Mouse (Mus musculus) liver, postnatal 0 days (tissue): Measurements from ENCODE around the gene Dlg3. TPM values are rescaled to one million over a fixed set of nuclear protein-coding genes. Genes with fewer than 3 reads are reported as not detected.

Source experiments
- ATAC-seq: fragments of 200-750 bp; cut with Nextera tagmentation; 2 replicates; pipeline ENCODE4 v1.8.0; 2017; ENCODE audit warnings: mild to moderate bottlenecking, moderate library complexity
- DNase-seq: peaks from one replicate; pipeline ENCODE4 v3.0.0-alpha.2; 2016
- H3K27ac ChIP-seq: fragments of 300-500 bp; sonication (generic); 2 replicates; pipeline ENCODE4 v1.5.1; 2014; ENCODE audit warnings: antibody characterized with exemption, moderate library complexity, mild to moderate bottlenecking, low read depth
- H3K27me3 ChIP-seq: fragments of 300-500 bp; sonication (generic); 2 replicates; pipeline ENCODE4 v1.6.1; 2014; ENCODE audit warnings: low read length, control low read depth, mixed read lengths; ENCODE audit not compliant: insufficient read depth
- H3K36me3 ChIP-seq: fragments of 300-500 bp; sonication (generic); replicated peaks from 2 replicates; pipeline ENCODE4 v1.6.1; 2014; ENCODE audit warnings: mild to moderate bottlenecking, control low read depth, low read length, moderate library complexity, mixed read lengths; ENCODE audit not compliant: insufficient read depth
- H3K4me1 ChIP-seq: fragments of 300-500 bp; sonication (generic); 2 replicates; pipeline ENCODE4 v1.6.1; 2014; ENCODE audit warnings: antibody characterized with exemption, mild to moderate bottlenecking, control low read depth; ENCODE audit not compliant: insufficient read depth
- H3K4me2 ChIP-seq: fragments of 300-500 bp; sonication (generic); 2 replicates; pipeline ENCODE4 v1.6.1; 2014; ENCODE audit warnings: low read depth, mild to moderate bottlenecking, low read length, moderate library complexity, mixed read lengths
- H3K4me3 ChIP-seq: fragments of 300-500 bp; sonication (generic); 2 replicates; pipeline ENCODE4 v1.5.1; 2014; ENCODE audit warnings: low read depth, low read length
- H3K9ac ChIP-seq: fragments of 300-500 bp; sonication (generic); replicated peaks from 2 replicates; pipeline ENCODE4 v1.6.1; 2014; ENCODE audit warnings: mild to moderate bottlenecking, moderate library complexity
- H3K9me3 ChIP-seq: fragments of 300-500 bp; sonication (generic); 2 replicates; pipeline ENCODE4 v1.6.1; 2016; ENCODE audit warnings: mild to moderate bottlenecking, control low read depth, low read length, mixed read lengths
- CTCF ChIP-seq: sonication (generic); IDR thresholded peaks from 2 replicates; pipeline ENCODE4 v1.5.1; 2016; ENCODE audit warnings: antibody characterized with exemption, low read depth
- EP300 ChIP-seq: IDR thresholded peaks from 2 replicates; pipeline ENCODE4 v1.6.1; 2016; ENCODE audit warnings: antibody characterized with exemption, low read depth, mild to moderate bottlenecking
- WGBS: fragments of 180-500 bp; shearing (Covaris S2); extraction: QIAGEN DNeasy Blood & Tissue Kit; methylation state at CpG from one replicate; pipeline ENCODE4 v1.1.7; 2014; ENCODE audit not compliant: insufficient replicate concordance; 5-methylcytosine and 5-hydroxymethylcytosine counted together
- polyA plus RNA-seq: library from polyadenylated mRNA; unstranded; fragments of >200 nt; fragmentation: Nextera tagmentation; extraction: Ambion mirVana; gene quantifications from 2 replicates; pipeline ENCODE4 v1.2.1, GENCODE M21; 2015

The Dlg3 gene
- polyA plus RNA-seq, 1 experiment from 2014 or later: 0.42 TPM

DNA sequence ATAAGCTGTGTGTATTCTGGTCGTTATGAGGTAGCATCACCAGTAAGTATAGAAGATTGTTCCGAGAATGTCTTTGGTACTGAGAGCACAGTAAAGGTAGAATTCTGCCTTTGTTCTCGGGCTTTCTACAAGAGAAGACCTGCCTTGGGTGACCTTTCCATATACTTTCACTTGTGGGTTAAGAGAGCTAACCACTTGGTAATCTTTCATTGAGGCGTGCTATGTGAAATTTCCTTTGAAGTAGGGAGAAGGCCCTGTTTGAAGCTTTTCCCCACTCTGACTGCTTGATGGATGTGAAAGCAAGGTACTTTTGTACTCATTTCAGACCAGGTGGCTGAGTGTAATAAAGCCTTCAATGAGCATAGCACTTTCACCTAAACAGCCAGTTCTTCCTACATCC is 21.8 kb downstream of the Dlg3 start:
- H3K27me3 ChIP-seq: no peaks in the 10 kb centered on the region
- no peak overlapping the region for H3K9ac ChIP-seq
- no peak overlapping the region for H3K27ac ChIP-seq
- no peak for DNase-seq
- H3K4me3 ChIP-seq: no peak overlapping the region
- H3K4me2 ChIP-seq: no peak overlapping the region
- no peaks in the 10 kb centered on the region for H3K9me3 ChIP-seq
- H3K36me3 ChIP-seq: no peaks in the 10 kb centered on the region
- no peak for ATAC-seq
- TF ChIP-seq CTCF: no peak
- TF ChIP-seq EP300: no peak
- 82% methylated on average over 4 of the region's 4 CpGs for whole genome bisulfite sequencing
- H3K4me1 ChIP-seq: no peaks in the 10 kb centered on the region

DNA sequence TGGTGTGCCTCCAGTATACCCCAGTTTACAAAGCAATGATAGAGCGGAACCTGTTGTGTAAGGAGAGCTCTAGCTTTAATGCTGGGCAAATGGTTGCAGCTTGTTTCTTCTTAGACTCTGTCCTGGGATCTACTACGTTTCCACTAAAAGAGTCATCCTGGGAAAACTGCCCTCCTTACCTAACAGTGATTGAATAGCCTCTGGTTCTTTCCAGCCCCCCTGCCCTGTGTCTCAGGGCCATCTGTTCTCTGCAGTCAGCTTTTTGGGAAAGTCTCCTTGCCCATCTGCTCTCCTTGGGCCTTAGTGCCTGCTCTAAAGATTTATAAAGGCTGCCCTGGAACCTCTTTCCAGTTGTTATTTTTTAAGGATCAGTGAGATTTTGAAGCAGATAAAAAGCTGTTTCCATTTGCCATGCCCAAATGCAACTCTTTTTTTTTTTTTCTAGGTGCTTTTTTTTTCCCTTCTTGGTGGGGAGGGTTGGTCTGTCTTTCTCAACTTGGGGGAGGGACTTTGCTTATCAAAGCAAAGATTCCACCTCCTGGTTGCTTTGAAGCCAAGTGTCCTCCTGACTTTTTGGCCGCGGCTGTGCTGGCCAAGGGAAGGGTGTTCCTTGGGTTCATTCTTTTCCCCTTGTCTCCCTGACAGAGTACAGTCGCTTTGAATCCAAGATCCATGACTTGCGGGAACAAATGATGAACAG is 28.7 kb downstream of the Dlg3 start:
- Histone ChIP-seq H3K4me1 (no peaks in the 10 kb centered on the region), H3K36me3 (no peaks in the 10 kb centered on the region), H3K27ac (no peak overlapping the region), H3K9ac (no peak overlapping the region), H3K9me3 (no peaks in the 10 kb centered on the region), H3K27me3 (no peaks in the 10 kb centered on the region), H3K4me2 (no peak overlapping the region), H3K4me3 (no peak overlapping the region)
- no peak for DNase-seq
- ATAC-seq: no peak
- TF ChIP-seq EP300: no peak
- no peak for TF ChIP-seq CTCF
- WGBS: 67% methylated on average over 6 of the region's 6 CpGs

DNA sequence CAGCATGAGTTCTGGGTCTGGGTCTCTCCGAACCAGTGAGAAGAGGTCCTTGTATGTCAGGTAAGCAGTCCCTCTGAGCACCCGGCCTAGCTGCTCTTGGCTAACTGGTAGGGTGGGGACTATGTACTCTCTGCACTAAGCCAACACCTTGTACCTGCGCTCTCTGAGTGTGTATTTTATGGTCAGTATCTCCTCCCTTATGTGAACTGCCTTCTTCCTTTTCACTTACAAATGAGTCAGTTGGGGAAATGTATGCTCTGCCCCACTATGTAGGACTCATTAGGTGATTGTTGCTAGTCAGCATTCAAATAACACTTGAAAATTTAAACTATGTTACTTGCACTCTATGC is 29.2 kb downstream of the Dlg3 start:
- no peak overlapping the region for H3K27ac ChIP-seq
- no peaks in the 10 kb centered on the region for H3K27me3 ChIP-seq
- H3K9me3 ChIP-seq: no peaks in the 10 kb centered on the region
- H3K4me1 ChIP-seq: no peaks in the 10 kb centered on the region
- no peak for TF ChIP-seq CTCF
- TF ChIP-seq EP300: no peak
- H3K36me3 ChIP-seq: no peaks in the 10 kb centered on the region
- H3K4me3 ChIP-seq: no peak overlapping the region
- 80% methylated on average over 3 of the region's 3 CpGs for WGBS
- no peak overlapping the region for H3K9ac ChIP-seq
- no peak overlapping the region for H3K4me2 ChIP-seq
- DNase-seq: no peak
- no peak for ATAC-seq

DNA sequence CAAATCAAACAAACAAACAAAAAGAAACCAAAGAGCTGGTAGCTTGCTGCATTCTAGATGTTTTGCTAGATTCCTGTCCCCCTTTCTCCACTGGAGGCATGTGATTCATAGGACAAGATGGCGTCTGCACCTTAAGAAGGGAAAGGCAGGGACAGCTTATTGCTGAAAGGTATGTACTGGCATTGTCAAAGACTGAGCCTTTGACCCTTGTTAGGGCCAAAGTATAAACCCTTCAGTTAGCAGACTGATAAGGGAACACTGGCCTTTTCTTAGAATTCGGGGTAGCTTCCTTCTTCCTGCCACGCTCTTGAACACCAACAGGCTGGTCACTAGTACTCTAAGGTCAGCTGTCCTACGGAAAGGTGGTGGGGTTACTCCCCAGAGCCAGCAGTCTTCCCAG is 29.8 kb downstream of the Dlg3 start:
- TF ChIP-seq CTCF (no peak), EP300 (no peak)
- Histone ChIP-seq H3K36me3 (no peaks in the 10 kb centered on the region), H3K27ac (no peak overlapping the region), H3K4me2 (no peak overlapping the region), H3K4me3 (no peak overlapping the region), H3K9ac (no peak overlapping the region), H3K4me1 (no peaks in the 10 kb centered on the region), H3K9me3 (no peaks in the 10 kb centered on the region), H3K27me3 (no peaks in the 10 kb centered on the region)
- DNase-seq: no peak
- no peak for ATAC-seq
- WGBS: 74% methylated on average over 4 of the region's 4 CpGs

DNA sequence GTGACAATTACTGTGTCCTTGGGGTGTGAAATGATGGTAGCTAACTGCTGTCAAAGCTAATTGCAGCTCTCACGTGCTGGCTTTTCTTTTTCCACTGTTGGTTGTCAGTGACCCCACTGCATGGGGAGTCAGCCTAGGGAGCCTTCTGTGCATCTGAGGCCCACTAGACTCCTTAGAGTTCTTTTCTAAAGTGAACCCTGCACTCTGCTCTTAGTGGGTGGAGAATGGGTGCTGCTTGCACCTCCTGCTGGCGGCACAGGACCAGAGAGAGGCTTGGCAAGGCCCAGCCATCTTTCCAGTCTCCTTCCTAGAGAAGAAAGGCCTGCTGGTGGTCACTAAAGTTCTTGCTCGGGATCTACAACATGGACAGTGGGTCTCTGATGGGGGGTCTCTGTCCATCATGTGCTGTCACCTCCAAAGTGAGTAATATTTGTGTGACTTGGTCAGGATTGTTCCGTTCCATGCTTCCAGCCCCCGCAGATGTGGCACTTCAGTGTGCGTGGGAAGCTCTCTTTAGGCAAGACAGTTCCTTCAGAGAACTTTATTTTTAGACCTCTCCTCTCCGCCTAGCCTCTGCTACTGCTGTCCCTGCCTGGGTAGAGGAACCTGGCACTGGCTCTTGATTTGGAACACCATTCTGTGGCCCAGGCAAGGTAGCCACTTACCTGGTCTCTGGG is 30.5 kb downstream of the Dlg3 start:
- no peak for DNase-seq
- no peak overlapping the region for H3K9ac ChIP-seq
- H3K4me1 ChIP-seq: no peaks in the 10 kb centered on the region
- no peak overlapping the region for H3K27ac ChIP-seq
- no peaks in the 10 kb centered on the region for H3K36me3 ChIP-seq
- no peaks in the 10 kb centered on the region for H3K9me3 ChIP-seq
- ATAC-seq: no peak
- H3K4me3 ChIP-seq: no peak overlapping the region
- 62% methylated on average over 7 of the region's 7 CpGs for WGBS
- TF ChIP-seq CTCF: no peak
- H3K4me2 ChIP-seq: no peak overlapping the region
- H3K27me3 ChIP-seq: no peaks in the 10 kb centered on the region

DNA sequence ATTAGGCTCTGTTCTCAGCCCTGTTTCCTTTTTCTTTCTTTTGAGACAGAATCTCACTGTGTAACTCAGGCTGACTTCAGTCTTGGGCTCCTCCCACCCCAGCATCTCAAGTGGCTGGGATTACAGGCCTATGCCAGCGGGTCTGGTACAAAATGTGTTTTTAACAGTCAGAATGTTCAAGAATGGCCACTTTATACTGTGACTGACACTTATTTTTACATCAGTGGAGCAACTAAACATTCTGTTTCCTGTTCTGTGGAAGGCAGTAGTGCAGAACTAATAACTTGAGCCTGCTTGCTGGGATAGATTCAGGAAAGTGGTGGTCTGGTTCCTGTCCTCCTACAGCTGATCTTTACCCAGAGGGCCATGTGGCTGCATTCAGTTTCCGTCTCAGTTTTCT is 33.1 kb downstream of the Dlg3 start:
- Histone ChIP-seq H3K9me3 (no peaks in the 10 kb centered on the region), H3K4me2 (no peak overlapping the region), H3K36me3 (no peaks in the 10 kb centered on the region), H3K27ac (no peak overlapping the region), H3K4me1 (no peaks in the 10 kb centered on the region), H3K4me3 (no peak overlapping the region), H3K27me3 (no peaks in the 10 kb centered on the region), H3K9ac (no peak overlapping the region)
- TF ChIP-seq EP300: no peak
- no peak for TF ChIP-seq CTCF
- DNase-seq: no peak
- WGBS: 46% methylated on average over 2 of the region's 2 CpGs
- no peak for ATAC-seq

DNA sequence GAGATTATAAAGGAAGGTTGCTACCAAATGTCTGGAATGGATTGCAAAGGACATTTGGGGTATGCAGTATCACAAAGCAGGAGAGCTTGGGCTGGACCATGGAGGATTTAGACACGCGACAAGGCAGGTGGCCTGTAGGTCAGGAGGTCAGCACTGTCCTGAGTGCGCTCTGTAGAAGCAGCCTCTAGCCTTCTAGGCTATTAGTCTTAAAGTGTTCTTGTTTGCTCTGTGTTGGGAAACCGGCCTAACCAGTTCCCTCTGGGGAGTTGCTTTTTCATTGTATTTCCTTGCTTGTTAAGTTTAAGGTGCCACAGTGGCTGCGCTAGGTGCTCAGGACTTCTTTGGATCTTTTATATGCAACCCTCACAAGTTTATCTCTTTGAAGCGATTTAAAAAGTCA is 34.5 kb downstream of the Dlg3 start:
- no peaks in the 10 kb centered on the region for H3K9me3 ChIP-seq
- 56% methylated on average over 6 of the region's 6 CpGs for WGBS
- ATAC-seq (no peak), DNase-seq (no peak)
- no peaks in the 10 kb centered on the region for H3K4me1 ChIP-seq
- no peak overlapping the region for H3K4me2 ChIP-seq
- H3K27me3 ChIP-seq: no peaks in the 10 kb centered on the region
- H3K4me3 ChIP-seq: no peak overlapping the region
- no peak overlapping the region for H3K9ac ChIP-seq
- H3K27ac ChIP-seq: no peak overlapping the region
- no peaks in the 10 kb centered on the region for H3K36me3 ChIP-seq
- TF ChIP-seq EP300 (no peak), CTCF (no peak)
